Mouse (Mus musculus) lung, adult 2 months (tissue): ENCODE measurements around the gene Naxd.
A peak's percentile ranks its signal among the peaks of the same experiment; 100 is the strongest.

Source experiments
- CTCF ChIP-seq: fragments of 200-500 bp; IDR thresholded peaks from 2 replicates; pipeline ENCODE4 v1.5.1; 2011; ENCODE audit warnings: mild to moderate bottlenecking, low read length, control low read depth; ENCODE audit not compliant: insufficient read depth
- POLR2A ChIP-seq: fragments of 200-500 bp; IDR thresholded peaks from 2 replicates; pipeline ENCODE4 v1.6.1; 2011; ENCODE audit warnings: low read depth, mild to moderate bottlenecking, control low read depth, low read length, borderline replicate concordance; ENCODE audit errors: extremely low read depth

GRCm38 (mm10) chr8:11486142-11486541 lies 11.2 kb upstream of the Naxd start:
- peak; percentile 77 for TF ChIP-seq CTCF
- TF ChIP-seq POLR2A: no peak
